Mouse (Mus musculus): ENCODE results near the gene Golt1a.
"Not testable (repeated sequence)": the region's sequence is repeated elsewhere in the genome, so short reads cannot be mapped to it uniquely, and the experiment has no call there.

Gene Golt1a

GRCm38 (mm10) chr1:133302540-133302939 lies 7.1 kb upstream of the Golt1a start:
- in situ Hi-C loops (cut with MboI) = loop anchor here (10.0 kb wide), 1 partner anchor 148 kb away; no protein-coding TSS in a partner anchor

GRCm38 (mm10) chr1:133306842-133307241 lies 2.8 kb upstream of the Golt1a start:
- in situ Hi-C loops (cut with MboI) = loop anchor here (10.0 kb wide), 1 partner anchor 152 kb away; no protein-coding TSS in a partner anchor

- in situ Hi-C loops (cut with MboI) = loop anchor here (10.0 kb wide), 1 partner anchor 153 kb away; no protein-coding TSS in a partner anchor
These were observed 2.3 kb upstream of the Golt1a start for GRCm38 (mm10) chr1:133307318-133307717.

- in situ Hi-C loops (cut with MboI) = no loop called here
These were observed 1.6 kb downstream of the Golt1a start for GRCm38 (mm10) chr1:133311240-133311639.

- in situ Hi-C loops (cut with MboI) = no loop called here
These were observed 2.3 kb downstream of the Golt1a start for GRCm38 (mm10) chr1:133311946-133312345.

GRCm38 (mm10) chr1:133314364-133314763 lies 4.8 kb downstream of the Golt1a start:
- in situ Hi-C loops (cut with MboI) = no loop called here

- in situ Hi-C loops (cut with MboI) = no loop called here
These were observed 6.2 kb downstream of the Golt1a start for GRCm38 (mm10) chr1:133315775-133316174.

- in situ Hi-C loops (cut with MboI) = no loop called here
These were observed 7.0 kb downstream of the Golt1a start for GRCm38 (mm10) chr1:133316577-133316976.

GRCm38 (mm10) chr1:133317149-133317548 lies 7.5 kb downstream of the Golt1a start:
- in situ Hi-C loops (cut with MboI) = no loop called here

- in situ Hi-C loops (cut with MboI) = no loop called here
These were observed 11.8 kb downstream of the Golt1a start, which contains the start of gene Kiss1 for GRCm38 (mm10) chr1:133321267-133321925. Gene Kiss1, plus strand, starts transcription at chr1:133321875.

GRCm38 (mm10) chr1:133323333-133323732 lies 13.7 kb downstream of the Golt1a start:
- in situ Hi-C loops (cut with MboI) = no loop called here

- in situ Hi-C loops (cut with MboI) = no loop called here
These were observed 16.4 kb downstream of the Golt1a start for GRCm38 (mm10) chr1:133325951-133326350.

GRCm38 (mm10) chr1:133327094-133327493 lies 17.5 kb downstream of the Golt1a start:
- in situ Hi-C loops (cut with MboI) = no loop called here

- in situ Hi-C loops (cut with MboI) = no loop called here
These were observed 18.7 kb downstream of the Golt1a start for GRCm38 (mm10) chr1:133328299-133328795.

- in situ Hi-C loops (cut with MboI) = no loop called here
These were observed 19.5 kb downstream of the Golt1a start for GRCm38 (mm10) chr1:133328896-133329637.

GRCm38 (mm10) chr1:133329638-133329964 lies 20.0 kb downstream of the Golt1a start:
- in situ Hi-C loops (cut with MboI) = no loop called here

GRCm38 (mm10) chr1:133331142-133331541 lies 21.5 kb downstream of the Golt1a start:
- in situ Hi-C loops (cut with MboI) = no loop called here

- in situ Hi-C loops (cut with MboI) = no loop called here
These were observed 23.2 kb downstream of the Golt1a start for GRCm38 (mm10) chr1:133332656-133333430.

GRCm38 (mm10) chr1:133333937-133334336 lies 24.3 kb downstream of the Golt1a start:
- in situ Hi-C loops (cut with MboI) = no loop called here

- in situ Hi-C loops (cut with MboI) = not testable (repeated sequence)
These were observed 30.8 kb downstream of the Golt1a start for GRCm38 (mm10) chr1:133340403-133340802.

GRCm38 (mm10) chr1:133344357-133344756 lies 34.8 kb downstream of the Golt1a start:
- in situ Hi-C loops (cut with MboI) = no loop called here

GRCm38 (mm10) chr1:133346531-133346930 lies 36.9 kb downstream of the Golt1a start:
- in situ Hi-C loops (cut with MboI) = no loop called here

Data from mature B cell (primary cell).